Mouse (Mus musculus) c-Kit-positive CD71-negative TER-119-negative erythroid progenitor cells, embryonic 14.5 days (primary cell): Measurements from ENCODE around the gene Vmn2r90.
A peak's percentile ranks its signal among the peaks of the same experiment; 100 is the strongest.
"Not testable (repeated sequence)": the region's sequence is repeated elsewhere in the genome, so short reads cannot be mapped to it uniquely, and the experiment has no call there.

Experiments used
- DNase-seq: peaks from one replicate; pipeline ENCODE4 v3.0.0-alpha.2; 2013; ENCODE audit warnings: low read depth

The Vmn2r90 gene

DNA sequence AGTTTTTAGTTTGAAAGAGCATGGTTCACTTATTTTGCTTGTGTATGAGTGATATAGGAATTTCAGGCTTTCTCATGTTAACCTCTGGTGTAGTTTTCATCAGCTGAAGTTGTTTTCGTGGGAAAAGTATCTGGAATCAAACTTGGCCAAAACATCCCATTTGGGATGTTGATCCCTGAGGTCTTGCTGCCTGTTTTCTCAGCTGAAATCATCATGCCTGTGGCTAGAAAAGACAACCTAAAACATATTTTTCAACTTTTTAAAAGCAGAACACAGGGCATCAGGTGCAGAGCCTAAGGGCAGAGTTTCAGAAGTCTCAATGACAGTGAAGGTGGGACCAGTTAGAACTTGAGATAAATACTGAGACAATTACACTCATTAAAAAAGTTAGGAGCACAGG lies at the start of gene Vmn2r90:
Gene Vmn2r90 (plus strand): TSS at position 301 of the 400 bp plus-strand sequence.
- DNase-seq, result no peak

DNA sequence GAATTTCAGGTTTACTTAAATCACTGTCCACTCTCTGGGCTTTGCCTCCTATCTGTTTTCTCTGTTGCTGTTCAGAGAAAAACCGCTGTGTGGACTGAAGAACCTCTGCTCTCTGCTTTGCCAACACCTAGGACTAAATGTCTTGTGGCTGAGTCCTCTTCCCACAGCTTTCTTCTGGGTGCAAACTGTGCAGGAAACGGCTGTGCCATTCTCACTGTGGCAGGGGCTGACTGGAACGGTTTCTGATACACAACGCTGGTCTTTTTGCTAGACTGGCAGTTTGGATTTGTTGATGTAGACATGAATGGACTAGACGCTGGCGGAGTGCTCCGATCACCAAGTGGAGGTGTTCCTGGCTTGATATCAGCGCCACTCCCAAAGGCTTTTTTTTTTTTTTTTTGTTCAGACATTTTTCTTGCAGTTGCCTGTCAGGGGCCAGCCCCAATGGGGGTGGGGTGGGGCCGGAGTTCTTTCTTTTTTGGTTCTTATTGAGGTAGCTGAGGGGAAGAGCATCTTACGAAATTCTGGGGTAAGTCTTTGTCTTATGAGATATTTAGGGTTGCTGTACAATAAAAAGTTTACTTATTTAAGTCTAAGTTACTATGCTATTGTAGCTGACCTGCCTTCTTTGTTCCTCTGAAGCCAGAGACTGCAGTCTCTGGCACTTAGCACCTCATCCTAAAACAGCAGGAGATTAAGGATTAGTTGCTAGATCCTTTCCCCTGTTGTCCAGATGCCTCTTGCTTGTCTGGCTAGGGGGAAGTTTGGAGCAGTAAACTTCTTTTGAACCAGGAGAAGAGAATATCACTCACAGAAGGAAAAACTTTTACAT lies 48.3 kb upstream of the Vmn2r90 start:
- DNase-seq, result no peak

DNA sequence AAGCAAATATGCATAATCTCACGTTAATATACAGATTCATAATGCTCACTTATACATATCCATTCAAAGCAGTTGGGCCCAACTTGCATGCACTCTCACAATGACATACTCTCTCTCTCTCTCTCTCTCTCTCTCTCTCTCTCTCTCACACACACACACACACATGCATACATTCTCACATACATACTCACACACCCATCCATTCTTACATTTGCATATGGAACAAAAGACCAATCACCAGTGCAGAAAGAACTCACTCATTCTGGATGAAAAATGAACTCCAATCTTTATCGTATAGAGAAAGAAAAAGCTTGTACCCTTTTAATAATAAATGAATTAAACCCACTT lies 47.7 kb upstream of the Vmn2r90 start:
- no peak for DNase-seq

DNA sequence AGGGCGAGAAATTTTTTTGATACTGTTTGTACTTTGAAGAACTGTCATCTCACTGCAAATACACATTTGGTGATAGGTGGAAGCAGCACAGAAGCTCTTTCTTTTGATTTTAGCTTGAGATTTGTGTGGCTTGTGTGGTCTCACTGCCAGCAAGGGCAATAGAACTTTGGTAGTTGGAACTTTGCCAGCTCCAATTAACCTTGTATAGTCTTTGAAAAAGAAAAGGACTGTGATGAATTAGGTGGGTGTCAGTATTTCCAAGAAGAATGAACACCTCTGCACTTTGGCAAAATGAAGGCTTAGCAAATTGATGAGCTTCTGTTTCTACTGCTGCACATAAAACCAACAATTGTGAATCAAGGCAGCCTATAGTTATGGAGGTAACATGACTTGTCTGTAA lies 24.8 kb upstream of the Vmn2r90 start:
- DNase-seq, result no peak

- no peak for DNase-seq
Measured at GRCm38 (mm10) chr17:17690659-17691058, 12.9 kb upstream of the Vmn2r90 start.

DNA sequence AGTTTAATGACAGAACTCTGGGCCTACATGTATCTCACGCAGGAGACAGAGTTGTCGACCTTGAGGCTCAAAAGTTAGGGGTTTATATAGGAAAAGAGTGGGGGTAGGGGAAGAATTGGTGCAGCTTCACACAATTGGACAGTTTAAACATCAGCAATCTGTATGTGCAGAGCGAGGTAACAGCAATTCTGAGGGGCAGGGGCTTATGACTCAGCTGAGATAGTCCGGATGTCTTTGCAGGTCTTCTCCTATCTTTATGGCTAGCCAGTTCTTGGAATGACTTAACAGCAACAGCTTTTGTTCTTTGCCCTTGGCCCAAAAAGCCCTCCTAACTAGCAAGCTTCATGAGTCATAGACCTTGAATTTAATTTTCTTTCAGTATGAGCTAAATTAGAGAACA lies 28.8 kb downstream of the Vmn2r90 start:
- not testable (repeated sequence) for DNase-seq

DNA sequence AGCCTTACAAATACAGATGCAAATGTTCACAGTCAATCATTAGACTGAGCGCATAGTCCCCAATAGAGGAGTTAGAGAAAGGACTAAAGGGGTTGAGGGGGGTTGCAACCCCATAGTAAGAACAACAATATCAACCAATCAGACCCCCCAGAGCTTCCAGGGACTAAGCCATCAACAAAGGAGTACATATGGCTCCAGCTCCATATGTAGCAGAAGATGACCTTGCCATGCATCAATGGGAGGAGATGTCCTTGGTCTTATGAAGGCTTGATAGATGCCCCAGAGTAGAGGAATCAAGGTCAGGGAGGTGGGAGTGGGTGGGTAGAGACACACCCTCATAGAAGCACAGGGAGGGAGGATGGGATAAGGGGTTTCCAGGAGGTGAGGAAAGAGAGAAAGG lies 35.1 kb downstream of the Vmn2r90 start:
- DNase-seq, result no peak

- not testable (repeated sequence) for DNase-seq
Measured at GRCm38 (mm10) chr17:17739300-17739699, 35.8 kb downstream of the Vmn2r90 start.

DNA sequence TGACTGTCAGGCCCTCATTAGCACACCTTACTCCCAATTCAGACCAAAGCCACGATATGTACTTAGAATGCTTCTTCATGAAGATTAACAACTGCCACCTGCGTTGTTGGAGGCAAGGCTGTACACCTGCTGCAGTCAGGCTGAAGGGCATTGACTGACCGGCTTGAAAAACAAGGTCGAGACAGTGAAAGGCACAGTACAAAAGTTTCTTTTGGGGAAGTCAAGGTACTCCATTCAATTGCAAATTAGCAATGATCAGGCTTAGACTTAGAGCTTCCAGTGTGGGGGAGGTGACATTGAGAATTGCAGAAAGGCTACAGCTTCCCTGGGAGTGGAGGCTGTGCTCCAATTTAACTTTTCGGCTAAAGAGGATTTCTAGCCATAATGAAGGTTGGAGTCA lies 36.4 kb downstream of the Vmn2r90 start:
- not testable (repeated sequence) for DNase-seq

DNA sequence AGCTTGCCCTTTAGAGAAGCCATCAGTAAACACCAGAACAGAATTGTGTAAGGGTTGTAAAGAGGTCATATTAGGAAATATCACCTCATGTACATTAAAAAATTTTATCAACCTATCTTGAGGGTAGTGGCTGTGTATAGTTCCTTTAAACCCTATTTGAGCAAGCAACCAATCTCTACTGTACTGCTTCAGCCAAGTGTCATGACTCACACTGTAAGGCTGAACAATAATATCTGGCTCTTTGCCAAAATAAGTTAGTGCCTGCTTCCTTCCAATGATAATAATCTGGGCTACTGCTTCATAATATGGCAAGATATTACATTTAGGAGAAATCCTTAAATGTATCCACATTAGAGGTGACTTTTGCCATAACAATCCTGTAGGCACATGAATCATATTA lies 38.0 kb downstream of the Vmn2r90 start:
- not testable (repeated sequence) for DNase-seq

GRCm38 (mm10) chr17:17749371-17749770 lies 45.8 kb downstream of the Vmn2r90 start:
- DNase-seq, result peak; percentile 24

- no peak for DNase-seq
Measured at GRCm38 (mm10) chr17:17762614-17763293, 59.2 kb downstream of the Vmn2r90 start.

GRCm38 (mm10) chr17:17764206-17764605 lies 60.7 kb downstream of the Vmn2r90 start:
- no peak for DNase-seq

GRCm38 (mm10) chr17:17766481-17766880 lies 62.9 kb downstream of the Vmn2r90 start:
- peak; percentile 50 for DNase-seq
